Mouse (Mus musculus) limb, embryonic 13.5 days (tissue): ENCODE results near the gene Dnlz. TPM values are rescaled to one million over a fixed set of nuclear protein-coding genes. Genes with fewer than 3 reads are reported as not detected.

ENCODE experiments used
- ATAC-seq: fragments of 200-750 bp; cut with Nextera tagmentation; 2 replicates; pipeline ENCODE4 v1.8.0; 2017; ENCODE audit warnings: low read depth, moderate number of reproducible peaks, moderate TSS enrichment; ENCODE audit not compliant: low FRiP score
- H3K27ac ChIP-seq: fragments of 300-500 bp; sonication (generic); 2 replicates; pipeline ENCODE4 v1.5.1; 2015; ENCODE audit warnings: inconsistent platforms, mild to moderate bottlenecking, moderate library complexity
- H3K27me3 ChIP-seq: fragments of 300-500 bp; sonication (generic); 2 replicates; pipeline ENCODE4 v1.6.1; 2015; ENCODE audit warnings: mild to moderate bottlenecking, inconsistent platforms
- H3K36me3 ChIP-seq: fragments of 300-500 bp; sonication (generic); 2 replicates; pipeline ENCODE4 v1.6.1; 2015; ENCODE audit warnings: inconsistent platforms, mild to moderate bottlenecking, moderate library complexity
- H3K4me1 ChIP-seq: fragments of 300-500 bp; sonication (generic); 2 replicates; pipeline ENCODE4 v1.6.1; 2015; ENCODE audit warnings: inconsistent platforms
- H3K4me2 ChIP-seq: fragments of 300-500 bp; sonication (generic); replicated peaks from 2 replicates; pipeline ENCODE4 v1.6.1; 2015; ENCODE audit warnings: inconsistent platforms, mild to moderate bottlenecking, moderate library complexity
- H3K4me3 ChIP-seq: fragments of 300-500 bp; sonication (generic); 2 replicates; pipeline ENCODE4 v1.5.1; 2015; ENCODE audit warnings: moderate library complexity, mild to moderate bottlenecking, inconsistent platforms
- H3K9ac ChIP-seq: fragments of 300-500 bp; sonication (generic); 2 replicates; pipeline ENCODE4 v1.6.1; 2015; ENCODE audit warnings: mild to moderate bottlenecking, inconsistent platforms
- H3K9me3 ChIP-seq: fragments of 300-500 bp; sonication (generic); 2 replicates; pipeline ENCODE4 v1.6.1; 2016; ENCODE audit warnings: inconsistent platforms
- WGBS: fragments of 180-500 bp; shearing (Covaris S2); methylation state at CpG from one replicate; pipeline ENCODE4 v1.1.7; 2015; 5-methylcytosine and 5-hydroxymethylcytosine counted together
- polyA plus RNA-seq: library from polyadenylated mRNA; unstranded; fragments of >200 nt; fragmentation: Nextera tagmentation; extraction: Ambion mirVana; gene quantifications from 2 replicates; pipeline ENCODE4 v1.2.1, GENCODE M21; 2015

Gene Dnlz
- polyA plus RNA-seq, 1 experiment from 2014 or later, result 29.0 TPM

- WGBS, result 72% methylated on average over 3 of the region's 3 CpGs
- H3K9ac ChIP-seq, result peak overlapping the region; percentile 95
These were observed 34.5 kb downstream of the Dnlz start for GRCm38 (mm10) chr2:26317371-26317770.

GRCm38 (mm10) chr2:26316576-26317246 is 35.2 kb downstream of the Dnlz start:
- Histone ChIP-seq H3K4me1 (peaks cover 61% of the 10 kb centered on the region), H3K4me2 (peak overlapping the region; percentile 99), H3K4me3 (peak overlapping the region; percentile 92), H3K36me3 (peaks cover 18% of the 10 kb centered on the region), H3K9me3 (no peaks in the 10 kb centered on the region), H3K9ac (peak overlapping the region; percentile 95), H3K27me3 (no peaks in the 10 kb centered on the region), H3K27ac (peak overlapping the region; percentile 97)
- 45% methylated on average over 9 of the region's 9 CpGs for WGBS
- peak; percentile 63 for ATAC-seq

More at GRCm38 (mm10) chr2:26317371-26317770, 34.5 kb downstream of the Dnlz start:
- no peak for ATAC-seq
- H3K27ac ChIP-seq, result peak overlapping the region; percentile 97; the same call in 1 of the 2 replicates
- peak overlapping the region; percentile 92 for H3K4me3 ChIP-seq
- H3K36me3 ChIP-seq, result peaks cover 24% of the 10 kb centered on the region
- peak overlapping the region; percentile 99 for H3K4me2 ChIP-seq
- H3K4me1 ChIP-seq, result peaks cover 61% of the 10 kb centered on the region
- no peaks in the 10 kb centered on the region for H3K27me3 ChIP-seq
- H3K9me3 ChIP-seq, result no peaks in the 10 kb centered on the region

GRCm38 (mm10) chr2:26315925-26316311 is 36.0 kb downstream of the Dnlz start:
- peak overlapping the region; percentile 99 for H3K4me2 ChIP-seq
- peaks cover 61% of the 10 kb centered on the region for H3K4me1 ChIP-seq
- peak overlapping the region; percentile 95 for H3K9ac ChIP-seq
- ATAC-seq, result 0 out of 2 replicates have a peak, but pooled peaks have one; percentile 2
- no peaks in the 10 kb centered on the region for H3K27me3 ChIP-seq
- peak overlapping the region; percentile 92 for H3K4me3 ChIP-seq
- 1% methylated on average over 11 of the region's 11 CpGs for WGBS
- H3K27ac ChIP-seq, result peak overlapping the region; percentile 97
- H3K36me3 ChIP-seq, result peaks cover 16% of the 10 kb centered on the region
- no peaks in the 10 kb centered on the region for H3K9me3 ChIP-seq

- Histone ChIP-seq H3K4me1 (peaks cover 65% of the 10 kb centered on the region), H3K27me3 (no peaks in the 10 kb centered on the region), H3K4me3 (peak within 1 kb of the TSS; percentile 92), H3K9me3 (no peaks in the 10 kb centered on the region), H3K9ac (peak within 1 kb of the TSS; percentile 95), H3K27ac (peak within 1 kb of the TSS; percentile 97), H3K36me3 (peaks cover 16% of the 10 kb centered on the region), H3K4me2 (peak within 1 kb of the TSS; percentile 99)
- WGBS, result under 1% methylated on average over 60 of the region's 66 CpGs
- peak; percentile 80 for ATAC-seq
These were observed 36.6 kb downstream of the Dnlz start, which contains the start of gene Gpsm1 for GRCm38 (mm10) chr2:26315072-26315924. Gene Gpsm1 (plus strand): TSS chr2:26315515.

- ATAC-seq, result peak; percentile 14; the same call in 1 of the 2 replicates
- H3K4me2 ChIP-seq, result peak overlapping the region; percentile 99
- peaks cover 65% of the 10 kb centered on the region for H3K4me1 ChIP-seq
- 20% methylated on average over 13 of the region's 13 CpGs for WGBS
- peaks cover 9% of the 10 kb centered on the region for H3K36me3 ChIP-seq
- peak overlapping the region; percentile 92 for H3K4me3 ChIP-seq
- H3K27me3 ChIP-seq, result no peaks in the 10 kb centered on the region
- H3K9ac ChIP-seq, result peak overlapping the region; percentile 48
- H3K9me3 ChIP-seq, result no peaks in the 10 kb centered on the region
- H3K27ac ChIP-seq, result peak overlapping the region; percentile 97
These were observed 37.4 kb downstream of the Dnlz start for GRCm38 (mm10) chr2:26314281-26315071.

- no peak for ATAC-seq
- Histone ChIP-seq H3K4me1 (peaks cover 65% of the 10 kb centered on the region), H3K36me3 (peaks cover 7% of the 10 kb centered on the region), H3K9me3 (no peaks in the 10 kb centered on the region), H3K4me3 (no peak overlapping the region), H3K27me3 (no peaks in the 10 kb centered on the region), H3K27ac (0 out of 2 replicates have a peak overlapping the region, but pooled peaks have one; percentile 3), H3K9ac (no peak overlapping the region), H3K4me2 (no peak overlapping the region)
- 100% methylated on average over 1 of the region's 1 CpGs for WGBS
These were observed 38.5 kb downstream of the Dnlz start for GRCm38 (mm10) chr2:26313394-26313793.

- H3K9me3 ChIP-seq, result no peaks in the 10 kb centered on the region
- WGBS, result 65% methylated on average over 2 of the region's 2 CpGs
- H3K4me3 ChIP-seq, result no peak overlapping the region
- H3K27me3 ChIP-seq, result no peaks in the 10 kb centered on the region
- peaks cover 59% of the 10 kb centered on the region for H3K4me1 ChIP-seq
- ATAC-seq, result no peak
- H3K4me2 ChIP-seq, result no peak overlapping the region
- H3K9ac ChIP-seq, result no peak overlapping the region
- peaks cover 1% of the 10 kb centered on the region; the same call in 1 of the 2 replicates for H3K36me3 ChIP-seq
- no peak overlapping the region for H3K27ac ChIP-seq
These were observed 39.1 kb downstream of the Dnlz start for GRCm38 (mm10) chr2:26312812-26313211.

GRCm38 (mm10) chr2:26311936-26312335 is 40.0 kb downstream of the Dnlz start:
- Histone ChIP-seq H3K9me3 (no peaks in the 10 kb centered on the region), H3K27ac (no peak overlapping the region), H3K9ac (no peak overlapping the region), H3K27me3 (no peaks in the 10 kb centered on the region), H3K4me3 (no peak overlapping the region), H3K36me3 (no peaks in the 10 kb centered on the region), H3K4me1 (peaks cover 51% of the 10 kb centered on the region), H3K4me2 (no peak overlapping the region)
- WGBS, result 80% methylated on average over 5 of the region's 5 CpGs
- no peak for ATAC-seq

- Histone ChIP-seq H3K4me1 (peaks cover 37% of the 10 kb centered on the region), H3K27me3 (no peaks in the 10 kb centered on the region), H3K36me3 (no peaks in the 10 kb centered on the region), H3K4me3 (no peak overlapping the region), H3K27ac (peak overlapping the region; percentile 94), H3K9me3 (no peaks in the 10 kb centered on the region), H3K4me2 (peak overlapping the region; percentile 41), H3K9ac (no peak overlapping the region)
- peak; percentile 91 for ATAC-seq
- WGBS, result 6% methylated on average over 10 of the region's 10 CpGs
These were observed 42.2 kb downstream of the Dnlz start for GRCm38 (mm10) chr2:26309739-26310138.

- no peak for ATAC-seq
- no peak overlapping the region for H3K27ac ChIP-seq
- no peak overlapping the region for H3K9ac ChIP-seq
- H3K27me3 ChIP-seq, result no peaks in the 10 kb centered on the region
- no peaks in the 10 kb centered on the region for H3K36me3 ChIP-seq
- no peak overlapping the region for H3K4me3 ChIP-seq
- H3K9me3 ChIP-seq, result no peaks in the 10 kb centered on the region
- 85% methylated on average over 3 of the region's 3 CpGs for WGBS
- no peak overlapping the region for H3K4me2 ChIP-seq
- peaks cover 24% of the 10 kb centered on the region for H3K4me1 ChIP-seq
These were observed 45.2 kb downstream of the Dnlz start for GRCm38 (mm10) chr2:26306702-26307101.

GRCm38 (mm10) chr2:26305555-26305954 is 46.4 kb downstream of the Dnlz start:
- no peak overlapping the region for H3K4me2 ChIP-seq
- 76% methylated on average over 2 of the region's 2 CpGs for WGBS
- H3K27ac ChIP-seq, result no peak overlapping the region
- no peak for ATAC-seq
- H3K9ac ChIP-seq, result no peak overlapping the region
- no peaks in the 10 kb centered on the region; the same call in 1 of the 2 replicates for H3K27me3 ChIP-seq
- H3K36me3 ChIP-seq, result no peaks in the 10 kb centered on the region
- H3K4me3 ChIP-seq, result no peak overlapping the region
- no peaks in the 10 kb centered on the region for H3K9me3 ChIP-seq
- H3K4me1 ChIP-seq, result peaks cover 22% of the 10 kb centered on the region
